ENCODE assay signal across 8 mouse cellular contexts in the genomic region with DNA sequence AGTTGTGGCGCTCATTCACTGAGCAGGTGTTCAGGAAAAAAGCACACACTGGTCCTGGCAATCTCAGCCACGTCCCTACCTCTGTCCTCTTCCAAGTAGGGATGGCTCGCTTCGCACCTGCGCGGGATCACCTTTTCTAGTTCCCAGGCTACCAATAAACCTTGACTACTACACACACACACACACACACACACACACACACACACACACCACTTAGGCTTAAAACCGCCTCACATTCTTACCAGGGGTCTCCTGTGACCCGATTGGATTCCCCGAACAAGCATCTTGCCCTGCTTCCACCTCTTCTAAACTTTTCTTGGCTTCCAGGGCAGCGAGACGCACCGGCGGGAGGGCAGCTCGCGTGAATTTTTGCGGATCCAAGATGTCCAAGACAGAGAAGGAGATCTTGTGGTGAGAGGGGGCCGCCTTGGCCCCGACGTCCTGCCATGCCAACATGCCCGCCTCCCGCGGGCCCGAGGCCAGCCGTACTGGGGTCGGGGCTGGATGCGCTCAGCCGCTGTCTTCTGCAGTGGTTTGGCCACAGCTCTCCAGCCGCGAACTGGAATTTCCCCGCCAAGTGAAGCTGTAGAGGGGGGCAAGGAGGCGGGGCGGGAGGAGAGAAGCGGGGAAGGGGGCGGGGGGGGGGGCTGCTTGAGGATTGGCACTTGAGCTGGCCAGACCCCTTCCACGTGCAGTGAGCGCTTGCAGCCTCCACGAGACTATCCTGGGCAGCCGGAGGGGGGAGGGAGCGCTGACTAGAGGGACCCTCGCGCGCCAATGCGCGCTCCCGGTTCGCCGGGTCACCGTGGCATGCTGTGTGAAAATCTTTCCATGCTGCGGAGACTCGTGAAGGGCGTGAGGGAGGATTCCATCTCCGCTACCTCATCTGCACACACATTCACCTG. TPM values are rescaled to one million over a fixed set of nuclear protein-coding genes. Genes with fewer than 3 reads are reported as not detected.
DNase-seq lines count a peak whose midpoint lies in the region; ATAC-seq and TF ChIP-seq lines count a peak whose summit lies in the region.

A gene (minus strand): TSS at position 567 of the 905 bp plus-strand sequence.

- no peak for TF ChIP-seq CTCF in kidney, postnatal 0 days (IDR thresholded peaks at IDR 0.05; ENCODE audit: low read depth)
- no peak for TF ChIP-seq CTCF in kidney, adult 2 months (conservative IDR thresholded peaks at IDR 0.05; ENCODE audit: insufficient read depth, insufficient read length, low read depth, low read length)
- TF ChIP-seq CTCF in hindbrain, postnatal 0 days (IDR thresholded peaks at IDR 0.05; ENCODE audit: low read depth): no peak

- H3K4me3 ChIP-seq in kidney, postnatal 0 days (replicated peaks; ENCODE audit: low read depth, low read length): peak within 1 kb of the TSS; percentile 32
- no peak within 1 kb of the TSS for H3K4me3 ChIP-seq in kidney, adult 2 months (ENCODE audit: insufficient read depth, low read depth, low read length)
- H3K4me3 ChIP-seq in hindbrain, postnatal 0 days (ENCODE audit: low read length): peak within 1 kb of the TSS; percentile 37
- peak within 1 kb of the TSS; percentile 32 for H3K4me3 ChIP-seq in neural tube, embryonic 12.5 days

- 0 out of 2 replicates have a peak within 1 kb of the TSS, but pooled peaks have one; percentile 4 for H3K9ac ChIP-seq in kidney, postnatal 0 days (ENCODE audit: low read depth, low read length)
- H3K9ac ChIP-seq in hindbrain, postnatal 0 days (replicated peaks; ENCODE audit: low read length): 0 out of 2 replicates have a peak within 1 kb of the TSS, but pooled peaks have one; percentile 24
- H3K9ac ChIP-seq in neural tube, embryonic 12.5 days: 0 out of 2 replicates have a peak within 1 kb of the TSS, but pooled peaks have one; percentile 23

- H3K4me1 ChIP-seq in kidney, postnatal 0 days (replicated peaks; ENCODE audit: insufficient read depth, low read length): peaks cover 12% of the 10 kb centered on the region; the same call in 1 of the 2 replicates
- H3K4me1 ChIP-seq in kidney, adult 2 months (ENCODE audit: control insufficient read depth, insufficient read depth, low read length): no peaks in the 10 kb centered on the region
- H3K4me1 ChIP-seq in hindbrain, postnatal 0 days (ENCODE audit: insufficient read depth, low read length): peaks cover 17% of the 10 kb centered on the region; the same call in 1 of the 2 replicates
- H3K4me1 ChIP-seq in neural tube, embryonic 12.5 days: peaks cover 33% of the 10 kb centered on the region

- H3K9me3 ChIP-seq in kidney, postnatal 0 days (replicated peaks; ENCODE audit: low read length): no peaks in the 10 kb centered on the region
- no peaks in the 10 kb centered on the region for H3K9me3 ChIP-seq in hindbrain, postnatal 0 days (ENCODE audit: low read length)
- no peaks in the 10 kb centered on the region for H3K9me3 ChIP-seq in neural tube, embryonic 12.5 days

- under 1% methylated on average over 48 of the region's 52 CpGs for WGBS in kidney, postnatal 0 days
- WGBS in kidney, adult 2 months: 3% methylated on average over 50 of the region's 52 CpGs
- WGBS in hindbrain, postnatal 0 days: 1% methylated on average over 46 of the region's 52 CpGs
- under 1% methylated on average over 47 of the region's 52 CpGs for WGBS in neural tube, embryonic 12.5 days

- H3K27ac ChIP-seq in kidney, postnatal 0 days: no peak within 1 kb of the TSS
- no peak within 1 kb of the TSS for H3K27ac ChIP-seq in kidney, adult 2 months (ENCODE audit: insufficient read depth, low read depth, low read length)
- no peak within 1 kb of the TSS for H3K27ac ChIP-seq in hindbrain, postnatal 0 days
- no peak within 1 kb of the TSS for H3K27ac ChIP-seq in neural tube, embryonic 12.5 days

- no peak for TF ChIP-seq POLR2A in kidney, adult 2 months (IDR thresholded peaks at IDR 0.05; ENCODE audit: low read depth, low read length)

- no peak for DNase-seq in kidney, postnatal 0 days (ENCODE audit: low spot score)
- no peak for DNase-seq in kidney, adult 2 months
- DNase-seq in embryo, embryonic 10 days (ENCODE audit: low spot score): peak; percentile 57
- DNase-seq in hindbrain, postnatal 0 days (ENCODE audit: low spot score): peak; percentile 29
- DNase-seq in adrenal gland, postnatal 4 days (ENCODE audit: low spot score in 2 of 2): no peak
- no peak for DNase-seq in frontal cortex, adult 2 months (ENCODE audit: extremely low spot score in 1 of 2, low spot score in 1 of 2)
- DNase-seq in urinary bladder, postnatal 10 days (ENCODE audit: low spot score): no peak

- H3K27me3 ChIP-seq in kidney, postnatal 0 days (ENCODE audit: insufficient read depth, low read length): peaks cover 70% of the 10 kb centered on the region
- peaks cover 2% of the 10 kb centered on the region; the same call in 1 of the 2 replicates for H3K27me3 ChIP-seq in kidney, adult 2 months (replicated peaks; ENCODE audit: control insufficient read depth, insufficient read depth, low read length)
- H3K27me3 ChIP-seq in hindbrain, postnatal 0 days (ENCODE audit: insufficient read depth, low read length): peaks cover 53% of the 10 kb centered on the region
- peaks cover 77% of the 10 kb centered on the region for H3K27me3 ChIP-seq in neural tube, embryonic 12.5 days (replicated peaks)

- no peaks in the 10 kb centered on the region for H3K36me3 ChIP-seq in kidney, postnatal 0 days (ENCODE audit: insufficient read depth, low read length)
- no peaks in the 10 kb centered on the region for H3K36me3 ChIP-seq in kidney, adult 2 months (ENCODE audit: control insufficient read depth, insufficient read depth, low read length)
- no peaks in the 10 kb centered on the region for H3K36me3 ChIP-seq in hindbrain, postnatal 0 days (ENCODE audit: insufficient read depth, low read length)
- no peaks in the 10 kb centered on the region for H3K36me3 ChIP-seq in neural tube, embryonic 12.5 days

- H3K4me2 ChIP-seq in kidney, postnatal 0 days (ENCODE audit: low read length): peak within 1 kb of the TSS; percentile 61
- peak within 1 kb of the TSS; percentile 67 for H3K4me2 ChIP-seq in hindbrain, postnatal 0 days (ENCODE audit: low read depth, low read length)
- peak within 1 kb of the TSS; percentile 78 for H3K4me2 ChIP-seq in neural tube, embryonic 12.5 days (replicated peaks)

- ATAC-seq in kidney, postnatal 0 days (replicated peaks; ENCODE audit: low FRiP score, low read depth): no peak
- ATAC-seq in hindbrain, postnatal 0 days: 0 out of 2 replicates have a peak, but pooled peaks have one; percentile 46
- ATAC-seq in neural tube, embryonic 12.5 days (ENCODE audit: low FRiP score, low read depth): 0 out of 2 replicates have a peak, but pooled peaks have one; percentile 21

RNA-seq across cellular contexts. Expression of the gene that starts here (rescaled TPM):
- 0.05 and 0.07 TPM in 2 replicates for polyA plus RNA-seq in kidney, postnatal 0 days (2015; fragmentation: Nextera tagmentation; extraction: Ambion mirVana)
- not detected in 2 replicates for polyA plus RNA-seq in kidney, adult 2 months (2012; rRNA removed)
- total RNA-seq in hindbrain, postnatal 0 days (2014; rRNA removed): 0.90 TPM in 1 of 2 replicates, not detected in the other
- 0.08 and 0.13 TPM in 2 replicates for polyA plus RNA-seq in hindbrain, postnatal 0 days (2015; fragmentation: Nextera tagmentation; extraction: Ambion mirVana)
- polyA plus RNA-seq in neural tube, embryonic 12.5 days (2016; fragmentation: Nextera tagmentation; extraction: Ambion mirVana): 1.4 and 1.6 TPM in 2 replicates
- not detected for total RNA-seq in adrenal gland, postnatal 4 days (2021)
- polyA plus RNA-seq in frontal cortex, adult 2 months (2012; rRNA removed): 0.10 and 0.13 TPM in 2 replicates

Comparison
In these comparisons a context has a peak if more than half of its experiments do, and no peak if none do; other contexts are left out.
1. Peak in DNase-seq, ATAC-seq, H3K4me3 ChIP-seq, H3K9ac ChIP-seq and H3K4me2 ChIP-seq in hindbrain, postnatal 0 days; RNA of the gene not detected or under 1 TPM.